Mouse (Mus musculus) layer of hippocampus, adult 11-12 months (tissue): ENCODE measurements around the gene Matk.

Experiments used
- DNase-seq: peaks from one replicate; pipeline ENCODE4 v3.0.0; 2022; ENCODE audit warnings: low spot score

Matk gene

GRCm38 (mm10) chr10:81287513-81288157 lies 34.9 kb downstream of the Matk start:
- DNase-seq, result no peak

DNA sequence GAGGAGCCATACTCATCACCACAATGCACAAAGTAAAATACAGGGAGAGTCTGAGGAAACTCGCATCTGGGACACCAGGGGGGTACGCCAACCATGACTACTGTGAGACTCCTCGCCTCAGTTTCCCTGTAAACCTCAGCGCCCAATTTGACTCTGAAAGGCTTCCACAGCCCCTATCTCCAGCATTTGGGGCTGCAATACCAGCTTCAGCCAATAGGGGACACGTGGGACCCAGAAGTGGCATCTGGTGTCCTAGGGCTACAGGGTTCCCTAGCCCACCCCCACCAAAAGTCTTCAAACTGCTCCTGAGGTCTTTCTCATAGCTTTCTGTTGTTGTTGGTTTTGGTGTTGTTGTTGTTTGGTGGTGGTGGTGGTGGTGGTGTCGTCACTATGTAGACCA lies 35.9 kb downstream of the Matk start:
- no peak for DNase-seq

DNA sequence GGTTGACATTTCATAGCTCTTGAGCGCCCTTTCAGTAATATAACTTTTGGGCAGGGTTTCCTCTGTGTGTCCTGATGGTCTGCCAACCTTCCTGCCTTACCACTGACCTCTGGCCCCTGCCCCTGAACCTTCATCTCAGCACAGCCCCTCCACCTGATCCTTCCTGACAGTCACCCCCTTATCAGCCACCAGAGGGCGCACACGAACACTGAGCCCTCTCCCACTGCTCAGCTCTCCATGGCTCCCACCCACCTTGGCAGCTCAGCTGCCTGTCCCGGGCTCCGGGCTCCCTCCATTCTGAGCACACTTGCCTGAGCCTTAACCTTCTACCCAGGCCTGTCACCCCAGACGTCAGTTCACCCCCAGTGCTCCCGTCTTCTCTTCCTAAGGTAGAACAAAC lies 36.5 kb downstream of the Matk start:
- peak; percentile 72 for DNase-seq

GRCm38 (mm10) chr10:81289811-81290210 lies 37.1 kb downstream of the Matk start:
- DNase-seq, result no peak

GRCm38 (mm10) chr10:81290698-81291460 lies 38.1 kb downstream of the Matk start:
- DNase-seq, result no peak

GRCm38 (mm10) chr10:81291511-81292104 lies 38.9 kb downstream of the Matk start, which contains the start of gene Tjp3:
Gene Tjp3 (minus strand): TSS chr10:81291581.
- DNase-seq, result no peak

GRCm38 (mm10) chr10:81292554-81293333 lies 40.0 kb downstream of the Matk start, which contains the start of gene Pip5k1c:
Gene Pip5k1c (plus strand): TSS chr10:81292963.
- peak; percentile 100 for DNase-seq

DNA sequence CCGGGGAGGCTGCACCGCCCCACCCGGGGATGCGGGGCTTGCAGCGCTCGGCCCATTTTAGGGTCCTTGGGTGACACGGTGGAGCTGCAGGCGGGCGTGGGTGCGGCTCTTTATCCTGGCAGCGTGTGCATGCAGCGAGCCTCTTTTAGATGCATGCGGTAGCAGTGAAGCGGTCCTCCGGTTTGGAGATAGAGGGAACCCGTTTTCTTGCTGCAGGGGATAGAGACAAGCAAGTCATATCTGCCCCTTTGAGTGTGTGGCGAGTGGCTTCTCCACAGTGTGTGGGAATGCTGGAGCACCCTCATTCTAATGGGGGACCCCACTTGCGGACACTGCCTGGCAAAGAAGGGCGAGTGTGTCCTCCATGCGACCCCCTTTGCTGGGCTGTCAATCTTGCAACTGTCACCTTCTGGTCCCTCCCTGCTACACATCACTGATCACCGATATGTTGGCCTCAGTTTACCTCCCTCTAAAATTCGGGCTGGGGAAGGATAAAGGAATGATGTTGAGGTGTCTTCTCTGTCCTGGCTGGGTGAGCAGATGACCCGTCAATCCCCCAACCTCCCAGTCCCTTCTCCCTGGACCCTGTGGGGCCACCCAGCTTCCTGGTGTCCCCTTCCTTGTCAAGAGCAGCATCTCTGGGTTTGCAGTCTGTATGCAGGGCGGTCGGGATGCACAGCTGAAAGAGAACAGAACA lies 40.7 kb downstream of the Matk start:
- DNase-seq, result no peak

DNA sequence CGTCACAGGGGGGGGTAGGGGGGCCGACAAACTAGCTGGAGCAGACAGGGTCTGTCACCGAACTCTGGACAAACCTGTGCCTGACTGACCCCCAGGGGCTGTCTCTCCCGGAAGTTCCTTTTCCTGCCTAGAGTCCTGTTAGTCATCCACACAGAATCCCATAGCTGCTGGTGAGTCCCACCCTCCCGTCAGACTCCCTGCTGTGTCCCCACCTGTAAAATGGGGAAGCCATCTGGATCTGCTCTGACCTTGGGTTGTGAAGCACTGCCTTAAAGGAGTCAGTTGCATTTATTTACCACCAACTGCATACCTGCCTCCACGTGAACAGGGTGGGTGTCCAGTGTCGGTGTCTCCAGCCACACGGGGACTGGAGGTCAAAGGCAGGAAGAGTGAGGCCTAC lies 41.7 kb downstream of the Matk start:
- DNase-seq, result no peak

DNA sequence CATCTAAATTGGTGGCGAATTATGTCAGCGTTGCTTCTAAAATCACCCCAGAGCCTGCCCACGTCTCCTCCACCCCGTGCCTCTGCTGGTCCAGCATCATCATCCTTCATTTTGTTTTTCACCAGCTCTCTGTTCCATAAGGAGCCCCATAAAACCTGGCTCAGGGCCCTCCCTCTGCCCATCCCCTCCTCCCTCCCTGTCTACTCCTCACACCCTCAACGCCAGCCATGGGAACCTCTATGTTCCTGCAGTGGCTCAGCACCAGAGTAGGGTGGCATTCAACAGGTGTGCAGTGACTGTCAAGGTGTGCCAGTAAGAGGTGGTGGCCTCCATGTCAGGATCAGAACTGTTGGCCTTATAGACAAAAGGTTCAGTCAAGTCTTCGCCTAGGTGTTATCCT lies 42.5 kb downstream of the Matk start:
- DNase-seq, result no peak

GRCm38 (mm10) chr10:81297246-81297645 lies 44.5 kb downstream of the Matk start:
- DNase-seq, result no peak

- DNase-seq, result no peak
Observed at GRCm38 (mm10) chr10:81297845-81298244, 45.1 kb downstream of the Matk start.

DNA sequence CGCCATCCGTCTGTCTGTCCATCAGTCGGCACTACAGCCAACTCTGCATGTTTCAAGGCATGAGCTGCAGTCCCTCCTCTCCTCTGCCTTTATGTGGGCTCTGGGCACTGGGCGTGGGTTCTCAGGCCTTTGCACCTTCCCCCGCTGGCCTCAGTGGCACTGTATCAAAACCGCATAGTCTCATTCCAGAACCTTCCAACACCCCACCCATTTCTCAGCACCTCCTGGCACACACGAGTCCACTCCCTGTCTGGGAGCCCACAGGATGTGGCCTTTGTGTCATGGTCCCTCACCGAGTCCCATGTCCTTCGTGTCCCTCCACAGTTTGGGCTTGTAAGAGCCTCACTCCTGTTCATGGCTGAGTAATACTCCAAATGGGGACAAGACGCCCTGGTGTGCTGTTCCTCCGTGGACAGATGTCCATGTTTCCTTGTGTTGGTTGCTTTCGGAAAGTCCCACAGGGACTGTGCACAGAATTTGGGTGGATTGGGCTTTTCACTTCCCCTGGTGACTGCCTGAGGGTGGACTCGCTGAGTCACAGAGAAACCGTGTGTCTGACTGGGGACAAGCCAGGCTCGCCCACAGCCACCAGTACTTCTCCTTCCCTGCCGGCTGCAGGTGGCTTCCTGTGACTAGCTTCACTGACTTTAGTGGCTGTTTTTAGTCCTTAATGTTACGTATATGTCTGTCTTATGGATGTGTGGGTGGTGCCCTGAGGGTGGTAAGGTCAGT lies 45.8 kb downstream of the Matk start:
- DNase-seq, result peak; percentile 71

- no peak for DNase-seq
Observed at GRCm38 (mm10) chr10:81299585-81300351, 47.0 kb downstream of the Matk start.

GRCm38 (mm10) chr10:81300352-81300907 lies 47.7 kb downstream of the Matk start:
- DNase-seq, result no peak

- DNase-seq, result no peak
Observed at GRCm38 (mm10) chr10:81301321-81301720, 48.6 kb downstream of the Matk start.

GRCm38 (mm10) chr10:81302288-81302687 lies 49.6 kb downstream of the Matk start:
- DNase-seq, result no peak

GRCm38 (mm10) chr10:81302781-81303218 lies 50.1 kb downstream of the Matk start:
- DNase-seq, result peak; percentile 63

DNA sequence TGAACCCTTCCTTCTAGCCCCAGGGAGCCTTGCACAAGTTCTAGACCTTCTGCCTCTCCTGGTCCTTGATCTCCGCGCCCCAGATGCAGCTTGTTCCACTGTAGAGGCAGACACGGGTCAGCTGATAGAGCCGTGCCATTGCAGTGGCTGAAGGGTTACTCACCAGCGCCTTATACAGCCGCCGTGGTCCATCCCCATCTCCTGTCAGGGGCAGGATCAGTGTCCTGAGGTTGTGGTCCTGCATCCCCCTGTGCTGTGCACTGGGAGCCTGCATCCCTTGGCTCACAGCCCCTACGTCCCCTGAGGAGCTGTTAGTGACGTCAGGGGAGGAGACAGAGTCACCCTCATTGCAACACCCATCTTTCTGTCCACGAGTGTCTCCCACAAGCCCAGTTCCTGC lies 50.5 kb downstream of the Matk start:
- DNase-seq, result no peak

DNA sequence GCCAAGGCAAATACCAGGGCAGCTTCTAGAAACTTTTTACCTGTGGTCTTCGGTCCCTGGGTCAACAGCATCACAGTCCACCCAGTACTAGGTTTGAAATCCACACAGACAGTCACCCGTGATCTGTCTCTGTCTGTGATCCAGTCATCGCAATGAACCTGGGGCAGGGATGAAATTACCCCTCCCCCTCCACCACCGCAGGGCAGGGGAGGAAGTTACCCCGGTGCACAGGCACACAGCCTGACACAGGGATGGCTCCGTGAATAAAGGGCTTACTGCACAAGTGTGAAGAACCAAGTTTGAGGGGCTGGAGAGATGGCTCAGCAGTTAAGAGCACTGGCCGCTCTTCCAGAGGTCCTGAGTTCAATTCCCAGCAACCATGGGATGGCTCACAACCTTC lies 51.0 kb downstream of the Matk start:
- no peak for DNase-seq
